Mouse (Mus musculus) central nervous system, embryonic 14 days (tissue): ENCODE measurements around the gene Slc16a13. TPM values are rescaled to one million over a fixed set of nuclear protein-coding genes. Genes with fewer than 3 reads are reported as not detected.

Experiments
- polyA plus RNA-seq: library from polyadenylated mRNA; depleted of rRNA; stranded (reverse); fragments of >200 nt; gene quantifications from 2 replicates; pipeline ENCODE4 v1.2.3, GENCODE M21; 2012; rRNA removed

Slc16a13 gene
- 12.4 and 12.5 TPM in 2 replicates for polyA plus RNA-seq

DNA sequence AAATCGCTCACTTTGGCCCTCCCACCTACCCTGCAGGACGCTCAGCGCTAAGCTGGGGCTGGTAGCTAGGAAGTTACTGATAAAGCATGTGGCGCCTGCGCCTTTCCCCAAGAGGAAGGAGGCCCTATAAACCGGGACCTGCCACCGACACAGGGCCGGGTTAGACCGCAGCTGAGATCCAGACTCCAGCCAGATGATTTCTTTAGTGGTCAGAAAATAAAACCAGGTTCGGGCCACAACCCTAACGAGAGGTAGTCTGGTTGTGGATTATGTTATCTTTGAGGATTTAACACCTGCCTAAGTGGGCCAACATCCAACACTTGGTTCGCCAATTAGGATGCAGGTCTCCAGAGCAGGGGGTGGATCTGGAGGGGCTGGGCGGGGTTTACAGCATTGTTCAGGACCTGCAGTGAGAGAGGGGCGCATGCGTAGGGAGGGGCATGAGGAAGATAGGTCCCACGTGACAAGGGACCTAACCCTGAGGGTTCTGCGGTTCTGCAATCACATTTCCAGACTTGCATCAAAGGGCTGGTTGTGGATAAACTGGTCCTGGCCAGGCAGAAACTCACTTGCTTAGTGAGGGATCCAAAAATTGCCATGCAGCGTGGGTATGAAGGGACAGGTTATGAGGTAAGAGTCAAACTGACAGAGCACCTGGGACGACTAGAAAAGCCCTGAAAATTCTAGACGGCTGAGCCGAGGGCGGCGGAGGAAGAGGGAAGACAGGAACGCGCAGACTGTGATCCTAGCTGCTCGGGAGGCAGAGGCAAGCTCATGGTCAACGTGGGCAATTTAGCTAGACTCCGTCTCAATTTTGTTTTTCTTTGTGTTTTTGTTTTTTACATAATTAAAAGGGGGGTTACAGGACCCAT is at the start of gene Slc16a13:
Gene Slc16a13, minus strand, starts transcription at position 334 of the 872 bp plus-strand sequence.

DNA sequence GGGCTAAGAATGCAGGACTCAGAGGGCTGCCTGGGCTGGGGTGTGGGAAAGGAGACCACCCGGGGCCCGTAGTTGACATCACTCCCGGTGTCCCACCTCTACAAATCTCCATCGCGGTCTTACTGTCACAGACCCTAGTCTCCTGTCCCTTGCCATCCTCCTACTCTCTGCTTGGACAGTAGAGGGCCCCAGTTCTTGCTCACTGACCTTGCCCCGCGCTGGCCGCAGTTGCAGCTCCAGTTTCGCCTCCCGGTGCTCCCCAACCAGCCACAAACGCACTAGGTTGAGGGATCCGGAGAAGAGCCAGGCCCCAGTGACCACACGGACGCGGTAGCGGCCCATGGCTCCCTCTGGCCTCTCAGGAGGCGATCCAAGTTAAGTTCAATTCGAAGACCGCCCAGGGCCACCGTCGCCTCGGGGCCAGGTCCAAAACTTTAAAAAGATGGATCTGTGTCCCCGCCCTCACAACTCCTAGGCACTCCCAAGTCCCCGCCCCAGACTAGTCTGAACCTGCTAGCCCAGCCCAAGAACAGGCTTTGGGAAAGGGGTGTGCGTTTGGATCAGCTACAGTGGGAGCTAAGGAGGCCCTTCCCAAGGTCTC is 34.2 kb upstream of the Slc16a13 start, which contains the start of gene Alox12:
Gene Alox12, minus strand, starts transcription at position 423 of the 601 bp plus-strand sequence.

DNA sequence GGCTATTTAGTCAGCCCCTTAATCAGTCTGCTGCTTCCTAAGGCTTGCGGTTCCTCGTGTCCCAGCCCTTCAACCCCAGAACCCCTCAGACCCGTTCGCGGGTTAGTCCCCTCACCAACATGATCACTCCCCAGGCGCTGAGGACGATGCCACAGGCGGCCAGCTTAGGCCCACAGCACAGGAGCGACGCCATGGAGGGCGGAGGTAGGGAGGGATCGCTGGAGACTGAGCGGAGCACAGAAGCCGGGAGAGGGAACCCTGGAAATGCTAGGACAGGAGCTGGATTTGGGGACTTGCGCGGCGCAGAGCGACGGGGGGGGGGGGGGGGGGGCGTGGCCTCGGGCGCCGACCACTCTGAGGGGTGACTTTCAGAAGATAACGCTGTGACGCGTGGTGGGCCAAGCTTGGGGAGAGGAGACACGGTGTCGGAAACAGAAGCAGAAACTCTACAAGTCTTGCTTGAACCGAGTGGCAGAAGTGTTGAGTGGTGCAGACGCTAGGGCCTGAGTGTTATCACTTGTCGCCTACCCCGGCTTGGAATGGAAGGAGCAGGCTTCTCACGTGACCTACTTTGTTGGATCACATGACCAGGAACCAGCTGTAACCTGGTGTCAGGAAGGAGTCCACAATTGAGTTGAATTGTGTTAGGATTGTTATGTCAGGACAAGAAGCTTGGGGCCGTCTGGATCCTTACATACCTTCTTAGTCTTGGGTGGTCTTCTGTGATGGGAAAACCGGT is 18.8 kb upstream of the Slc16a13 start, which contains the start of the genes Gm21988 and Rnasek:
Gene Gm21988, minus strand, starts transcription at position 290 of the 739 bp plus-strand sequence.
Gene Rnasek, minus strand, starts transcription at position 302 of the 739 bp plus-strand sequence.

DNA sequence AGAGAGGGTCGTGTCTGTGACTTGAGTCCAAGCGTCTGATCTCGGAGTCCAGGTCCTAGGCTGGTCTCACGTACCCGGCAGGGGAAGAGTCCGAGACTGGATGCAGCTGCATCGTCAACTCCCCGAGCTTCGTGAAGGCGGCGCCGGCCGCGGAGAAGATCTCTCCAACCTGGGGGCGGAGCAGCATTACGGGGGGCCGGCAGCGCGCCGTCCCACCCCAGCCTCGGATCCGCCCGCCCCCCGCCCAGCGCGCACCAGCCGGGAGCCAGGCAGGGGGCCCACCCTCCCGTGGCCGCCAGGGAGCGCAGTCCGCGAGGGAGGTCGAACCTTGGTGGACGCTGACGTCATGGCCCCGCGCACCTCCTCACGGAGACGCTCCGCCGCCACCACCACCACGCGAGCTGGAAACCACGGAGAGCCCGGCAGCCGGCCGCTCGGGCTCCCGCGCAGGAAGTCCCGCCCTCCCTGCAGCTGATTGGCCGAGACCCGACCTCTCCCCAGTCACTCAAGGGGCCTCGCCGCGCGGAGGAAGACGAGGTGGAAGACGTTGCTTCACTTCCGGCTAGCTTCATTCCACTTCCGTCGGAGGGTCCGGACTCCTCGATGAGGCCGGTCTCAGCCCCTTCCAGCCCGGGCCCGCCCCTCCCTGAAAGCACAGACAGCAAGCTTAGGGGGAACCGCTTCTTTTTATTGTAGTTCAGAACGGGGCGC is 16.7 kb upstream of the Slc16a13 start, which contains the start of gene 0610010K14Rik:
Gene 0610010K14Rik, minus strand, starts transcription at position 458 of the 711 bp plus-strand sequence.

DNA sequence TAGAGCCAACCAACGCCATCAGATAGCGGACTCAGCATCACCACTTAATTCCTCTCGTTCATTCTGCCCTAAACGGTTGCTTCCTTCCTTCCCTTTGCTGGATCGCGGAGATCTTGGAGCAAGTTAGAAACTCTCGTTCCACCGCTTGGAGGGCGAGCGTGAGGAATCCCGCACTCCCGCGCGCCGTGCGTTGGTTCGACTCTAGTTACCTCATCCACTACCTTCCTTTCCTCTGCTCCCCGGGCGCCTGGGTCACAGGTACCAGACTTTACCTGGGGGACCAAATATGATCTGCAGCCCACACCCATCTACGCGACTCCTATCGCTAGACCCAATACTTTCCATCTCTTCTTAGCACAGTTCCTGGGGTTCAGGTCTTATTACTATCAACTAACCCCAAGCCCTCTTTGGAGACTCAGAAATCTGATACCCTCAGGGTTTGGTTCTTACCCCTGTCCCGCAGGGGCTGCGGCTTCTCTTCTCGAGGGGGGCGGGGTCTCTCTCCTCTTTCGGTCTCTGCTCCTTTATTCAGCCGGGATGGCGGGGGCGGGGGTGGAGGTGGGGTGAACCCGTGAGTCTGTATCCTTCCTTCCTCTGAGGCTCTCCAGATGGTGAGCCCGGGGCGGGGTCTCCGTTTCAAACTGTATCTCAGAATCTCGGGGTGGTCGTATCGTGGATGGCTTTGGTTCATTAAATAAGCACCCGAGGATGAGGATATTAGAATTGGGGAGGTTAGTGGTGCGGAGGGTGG is 8.6 kb upstream of the Slc16a13 start, which contains the start of gene Bcl6b:
Gene Bcl6b, minus strand, starts transcription at position 539 of the 751 bp plus-strand sequence.

DNA sequence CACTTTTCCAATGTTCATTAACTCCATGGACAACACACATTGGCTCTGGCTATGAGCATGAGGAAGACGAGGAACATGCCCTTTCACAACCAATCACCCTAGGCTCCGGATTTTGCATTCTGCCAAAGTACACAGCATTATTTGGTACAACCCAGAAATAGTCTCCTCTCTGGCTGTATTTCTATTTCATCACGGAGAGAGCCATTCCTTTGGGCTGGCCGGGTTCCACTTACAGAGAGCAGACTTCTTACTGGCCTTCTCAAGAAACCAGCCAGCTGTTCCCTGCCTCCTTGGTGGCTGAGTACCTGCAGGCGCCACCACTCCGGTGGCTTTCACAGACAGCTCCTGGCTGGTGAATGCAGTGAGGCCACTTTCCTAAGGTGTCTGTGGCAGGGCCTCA is 8.4 kb downstream of the Slc16a13 start, which contains the start of gene Slc16a11:
Gene Slc16a11, plus strand, starts transcription at position 330 of the 400 bp plus-strand sequence.

Other genes starting within 250 kb of the Slc16a13 start
- gene Ctdnep1, start 239.9 kb downstream of the Slc16a13 start, polyA plus RNA-seq = 101 and 111 TPM in 2 replicates
- 127 and 144 TPM in 2 replicates for gene Elp5, start 238.5 kb downstream of the Slc16a13 start, polyA plus RNA-seq
- 521 and 610 TPM in 2 replicates for gene Gabarap, start 229.9 kb downstream of the Slc16a13 start, polyA plus RNA-seq
- 60.2 and 65.1 TPM in 2 replicates for gene Phf23, start 225.3 kb downstream of the Slc16a13 start, polyA plus RNA-seq
- gene Dvl2, start 220.5 kb downstream of the Slc16a13 start, polyA plus RNA-seq = 42.8 and 47.8 TPM in 2 replicates
- 45.6 and 50.3 TPM in 2 replicates for gene Acadvl, start 205.7 kb downstream of the Slc16a13 start, polyA plus RNA-seq
- gene Dlg4, start 204.1 kb downstream of the Slc16a13 start, polyA plus RNA-seq = 202 and 211 TPM in 2 replicates
- 2.0 and 2.2 TPM in 2 replicates for gene Asgr1, start 167.0 kb downstream of the Slc16a13 start, polyA plus RNA-seq
- gene Asgr2, start 128.4 kb downstream of the Slc16a13 start, polyA plus RNA-seq = 0.05 TPM in 1 of 2 replicates, not detected in the other
- 0.61 and 0.74 TPM in 2 replicates for gene Mgl2, start 90.7 kb downstream of the Slc16a13 start, polyA plus RNA-seq
- 1.0 and 1.2 TPM in 2 replicates for gene Clec10a, start 64.9 kb downstream of the Slc16a13 start, polyA plus RNA-seq
- 2.5 and 4.8 TPM in 2 replicates for gene Slc16a11, start 8.3 kb downstream of the Slc16a13 start, polyA plus RNA-seq
- 5.7 and 6.6 TPM in 2 replicates for gene Bcl6b, start 8.7 kb upstream of the Slc16a13 start, polyA plus RNA-seq
- 174 and 197 TPM in 2 replicates for gene 0610010K14Rik, start 16.9 kb upstream of the Slc16a13 start, polyA plus RNA-seq
- gene Gm21988, start 18.8 kb upstream of the Slc16a13 start, polyA plus RNA-seq = 15.3 and 17.5 TPM in 2 replicates
- 69.4 and 72.3 TPM in 2 replicates for gene Rnasek, start 18.8 kb upstream of the Slc16a13 start, polyA plus RNA-seq
- 0.93 and 1.4 TPM in 2 replicates for gene Alox12, start 34.3 kb upstream of the Slc16a13 start, polyA plus RNA-seq
- gene Alox12e, start 101.6 kb upstream of the Slc16a13 start, polyA plus RNA-seq = 0.13 TPM in 1 of 2 replicates, not detected in the other
- 0.07 and 0.18 TPM in 2 replicates for gene Alox15, start 131.0 kb upstream of the Slc16a13 start, polyA plus RNA-seq
- 32.2 and 32.3 TPM in 2 replicates for gene Pelp1, start 189.0 kb upstream of the Slc16a13 start, polyA plus RNA-seq
- gene Arrb2, start 211.6 kb upstream of the Slc16a13 start, polyA plus RNA-seq = 81.0 and 83.3 TPM in 2 replicates
- 40.6 and 42.1 TPM in 2 replicates for gene Med11, start 230.9 kb upstream of the Slc16a13 start, polyA plus RNA-seq
- 1.5 TPM in 2 replicates for gene Zmynd15, start 238.4 kb upstream of the Slc16a13 start, polyA plus RNA-seq
- gene Cxcl16, start 238.9 kb upstream of the Slc16a13 start, polyA plus RNA-seq = 3.5 and 5.7 TPM in 2 replicates